Mouse (Mus musculus) adipose tissue, adult 10 weeks (tissue): ENCODE data around the gene Wnt11. TPM values are rescaled to one million over a fixed set of nuclear protein-coding genes. Genes with fewer than 3 reads are reported as not detected.

ENCODE experiments used
- polyA plus RNA-seq: library from polyadenylated mRNA; stranded (reverse); fragments of 350-450 nt; fragmentation: Illumina TruSeq; extraction: RNeasy Lipid Tissue Mini Kit (QIAGEN cat#74804); gene quantifications from one replicate; pipeline ENCODE4 v1.2.3, GENCODE M21; 2014; ENCODE audit warnings: low read depth, low replicate concordance

Gene Wnt11
- 2.6 TPM for polyA plus RNA-seq

DNA sequence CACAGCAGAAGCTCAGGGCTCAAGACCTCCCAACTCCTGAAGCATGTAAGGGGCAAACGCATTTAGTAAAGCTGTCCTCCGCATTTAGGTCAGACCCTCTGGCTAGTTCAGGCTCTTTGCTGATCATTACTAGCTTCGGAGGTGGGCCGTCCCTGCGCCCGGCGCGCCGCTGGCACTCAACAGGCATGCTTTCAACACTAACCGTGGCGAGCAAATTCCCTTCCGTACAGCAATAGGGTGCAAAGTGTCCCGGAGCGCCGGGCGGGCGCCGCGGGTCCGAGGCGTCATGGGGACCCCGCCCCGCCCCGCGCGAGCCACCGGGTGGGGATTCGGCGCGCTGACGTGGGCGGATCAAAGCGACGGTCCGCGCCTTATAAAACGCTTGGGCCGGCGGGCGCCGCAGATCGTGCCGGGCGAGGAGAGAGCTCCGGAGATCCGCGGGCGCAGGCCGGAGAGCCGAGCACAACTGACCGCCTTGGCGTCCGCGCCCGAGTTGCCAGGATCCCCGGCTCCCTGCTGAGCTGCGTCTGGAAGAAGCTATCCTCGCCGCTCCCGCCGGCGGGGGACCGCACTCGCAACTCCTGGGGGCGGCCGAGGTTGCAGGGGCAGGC lies at the start of gene Wnt11:
Gene Wnt11, plus strand, starts transcription at position 402 of the 611 bp plus-strand sequence.

Other genes starting within 250 kb of the Wnt11 start
- gene Emsy, start 178.3 kb upstream of the Wnt11 start, polyA plus RNA-seq = 18.5 TPM
- 46.7 TPM for gene Thap12, start 132.0 kb upstream of the Wnt11 start, polyA plus RNA-seq